Mouse (Mus musculus) spleen, adult 2 months (tissue): ENCODE data around the gene Coa3. TPM values are rescaled to one million over a fixed set of nuclear protein-coding genes. Genes with fewer than 3 reads are reported as not detected.

Source experiments
- DNase-seq, 2 experiments: peaks; one replicate each; pipeline versions ENCODE4 v3.0.0 to v3.0.0-alpha.2; 2012 to 2021; ENCODE audit warnings: low spot score in 2 of 2, low read depth in 1 of 2
- H3K27ac ChIP-seq: fragments of 200-500 bp; 2 replicates; pipeline ENCODE4 v1.5.1; 2012; ENCODE audit warnings: low read length, inconsistent platforms; ENCODE audit not compliant: insufficient read depth
- H3K27me3 ChIP-seq: fragments of 200-500 bp; 2 replicates; pipeline ENCODE4 v1.6.1; 2012; ENCODE audit warnings: mild to moderate bottlenecking, moderate library complexity, low read length, inconsistent platforms; ENCODE audit not compliant: control insufficient read depth, insufficient read depth
- H3K36me3 ChIP-seq: fragments of 200-500 bp; 2 replicates; pipeline ENCODE4 v1.6.1; 2012; ENCODE audit warnings: mild to moderate bottlenecking, low read length, inconsistent platforms; ENCODE audit not compliant: control insufficient read depth, insufficient read depth
- H3K4me1 ChIP-seq: fragments of 200-500 bp; 2 replicates; pipeline ENCODE4 v1.6.1; 2011; ENCODE audit warnings: inconsistent platforms; ENCODE audit not compliant: control insufficient read depth, insufficient read depth, insufficient read length
- H3K4me3 ChIP-seq: fragments of 200-500 bp; 2 replicates; pipeline ENCODE4 v1.5.1; 2011; ENCODE audit warnings: mild to moderate bottlenecking, inconsistent platforms; ENCODE audit not compliant: insufficient read depth, insufficient read length; ENCODE audit errors: extremely low read depth
- CTCF ChIP-seq: fragments of 200-500 bp; IDR thresholded peaks from 2 replicates; pipeline ENCODE4 v1.5.1; 2011; ENCODE audit warnings: mild to moderate bottlenecking, inconsistent platforms; ENCODE audit not compliant: insufficient read depth, insufficient read length, insufficient replicate concordance; ENCODE audit errors: extremely low read depth
- POLR2A ChIP-seq: fragments of 200-500 bp; IDR thresholded peaks from 2 replicates; pipeline ENCODE4 v1.6.1; 2011; ENCODE audit warnings: low read depth, low read length, inconsistent platforms
- WGBS: fragments of 180-500 bp; shearing (Covaris S2); methylation state at CpG from one replicate; pipeline ENCODE4 v1.1.7; 2018; 5-methylcytosine and 5-hydroxymethylcytosine counted together
- polyA plus RNA-seq: library from polyadenylated mRNA; depleted of rRNA; stranded (reverse); fragments of >200 nt; gene quantifications from 2 replicates; pipeline ENCODE4 v1.2.3, GENCODE M21; 2012

The Coa3 gene
- polyA plus RNA-seq, 1 experiment: 148 TPM

DNA sequence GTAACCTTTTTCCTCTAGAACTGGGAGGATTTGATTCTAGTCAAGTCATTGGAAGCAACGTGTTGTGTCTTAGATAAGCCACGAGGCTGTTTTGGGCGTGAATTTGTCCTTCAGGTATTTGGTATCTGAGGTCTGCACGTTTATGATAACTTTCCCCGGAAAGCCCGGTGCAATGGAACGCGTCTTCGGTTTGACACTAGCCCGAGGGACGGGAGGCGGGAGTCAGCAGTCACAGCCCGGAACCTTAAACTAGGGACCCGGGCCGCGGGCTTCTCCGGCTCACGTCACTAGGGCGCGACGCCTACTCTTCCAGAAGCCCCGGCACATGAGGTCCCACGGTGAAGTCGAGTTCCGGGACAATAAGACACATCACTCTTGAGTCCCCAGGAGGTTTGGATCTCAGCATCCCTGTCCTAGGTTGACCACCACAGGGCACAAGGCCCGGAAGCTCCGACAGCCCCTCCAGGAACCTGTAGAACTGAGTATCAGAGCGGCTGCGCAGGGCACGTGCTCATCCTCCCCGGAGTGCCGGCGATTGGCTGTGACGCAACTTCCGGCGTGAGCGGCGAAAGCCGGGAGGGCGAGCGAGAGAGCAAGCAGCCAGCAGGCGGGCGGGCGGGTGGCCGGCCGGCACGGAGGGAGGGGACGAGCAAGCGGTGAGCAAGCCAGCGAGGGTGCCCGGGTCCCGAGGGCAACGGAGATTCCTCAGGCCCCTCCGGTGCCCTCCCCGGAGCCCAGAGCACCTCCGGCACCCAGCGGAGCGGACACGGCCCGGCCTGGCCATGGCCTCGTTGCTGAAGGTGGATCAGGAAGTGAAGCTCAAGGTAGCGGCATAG, 37.0 kb upstream of the Coa3 start, which contains the start of gene Psme3:
TSS of gene Psme3 (plus strand) at position 549 of the 836 bp plus-strand sequence.
- Histone ChIP-seq H3K36me3 (peaks cover 15% of the 10 kb centered on the region), H3K4me1 (no peaks in the 10 kb centered on the region; the same call in 1 of the 2 replicates), H3K27ac (peak within 1 kb of the TSS; percentile 90), H3K4me3 (peak within 1 kb of the TSS; percentile 97), H3K27me3 (no peaks in the 10 kb centered on the region)
- peak; percentile 84 to 88 for DNase-seq
- TF ChIP-seq POLR2A (peak; percentile 79), CTCF (no peak)
- WGBS: under 1% methylated on average over 62 of the region's 62 CpGs

DNA sequence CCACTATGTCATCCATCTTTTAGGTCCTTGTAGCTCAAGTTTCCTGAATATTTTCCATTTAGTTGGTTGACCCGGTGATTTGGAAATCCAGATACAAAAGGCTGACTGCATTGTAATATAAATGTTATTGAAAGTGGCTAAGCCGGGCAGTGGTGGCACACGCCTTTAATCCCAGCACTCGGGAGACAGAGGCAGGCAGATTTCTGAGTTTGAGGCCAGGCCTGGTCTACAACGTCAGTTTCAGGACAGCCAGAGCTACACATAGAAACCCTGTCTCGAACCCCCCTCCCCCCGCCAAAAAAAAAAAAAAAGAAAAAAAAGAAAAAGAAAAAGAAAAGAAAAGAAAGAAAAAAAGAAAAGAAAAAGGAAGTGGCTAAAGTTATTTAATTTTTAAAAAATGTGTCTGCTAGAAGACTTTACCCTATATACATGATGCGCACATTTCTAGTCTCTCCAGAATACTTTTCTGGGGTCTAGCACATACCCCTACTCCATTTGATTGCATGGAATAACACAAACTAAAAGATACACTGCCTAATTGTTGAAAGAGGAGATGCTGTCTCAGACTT, 36.3 kb upstream of the Coa3 start:
- WGBS: 87% methylated on average over 8 of the region's 8 CpGs

DNA sequence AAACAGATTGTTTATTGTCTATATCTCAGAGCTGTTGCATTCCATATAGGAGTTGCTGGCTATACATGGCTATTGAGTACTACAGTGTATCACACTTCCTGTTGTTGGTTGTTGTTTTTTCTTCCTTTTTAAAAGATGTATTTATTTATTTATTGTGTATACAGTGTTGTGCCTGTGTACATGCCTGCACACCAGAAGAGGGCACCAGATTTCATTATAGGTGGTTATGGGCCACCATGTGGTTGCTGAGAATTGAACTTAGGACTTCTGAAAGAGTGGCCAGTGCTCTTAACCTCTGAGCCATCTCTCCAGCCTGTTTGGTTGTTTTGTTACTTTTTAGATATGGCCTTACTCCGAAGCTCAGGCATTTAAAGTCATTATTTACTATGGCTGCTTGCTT, 35.7 kb upstream of the Coa3 start:
- no peak for DNase-seq
- TF ChIP-seq CTCF: no peak
- no peak for TF ChIP-seq POLR2A
- H3K36me3 ChIP-seq: peaks cover 5% of the 10 kb centered on the region
- H3K27me3 ChIP-seq: no peaks in the 10 kb centered on the region
- H3K27ac ChIP-seq: no peak overlapping the region
- WGBS: 98% methylated on average over 1 of the region's 1 CpGs
- no peak overlapping the region for H3K4me3 ChIP-seq
- H3K4me1 ChIP-seq: no peaks in the 10 kb centered on the region; the same call in 1 of the 2 replicates

More for the DNA sequence above, 36.3 kb upstream of the Coa3 start:
- no peak for TF ChIP-seq CTCF
- TF ChIP-seq POLR2A: no peak
- no peak for DNase-seq
- Histone ChIP-seq H3K4me3 (peak overlapping the region; percentile 97), H3K27ac (peak overlapping the region; percentile 90; the same call in 1 of the 2 replicates), H3K36me3 (peaks cover 11% of the 10 kb centered on the region), H3K4me1 (no peaks in the 10 kb centered on the region; the same call in 1 of the 2 replicates), H3K27me3 (no peaks in the 10 kb centered on the region)

DNA sequence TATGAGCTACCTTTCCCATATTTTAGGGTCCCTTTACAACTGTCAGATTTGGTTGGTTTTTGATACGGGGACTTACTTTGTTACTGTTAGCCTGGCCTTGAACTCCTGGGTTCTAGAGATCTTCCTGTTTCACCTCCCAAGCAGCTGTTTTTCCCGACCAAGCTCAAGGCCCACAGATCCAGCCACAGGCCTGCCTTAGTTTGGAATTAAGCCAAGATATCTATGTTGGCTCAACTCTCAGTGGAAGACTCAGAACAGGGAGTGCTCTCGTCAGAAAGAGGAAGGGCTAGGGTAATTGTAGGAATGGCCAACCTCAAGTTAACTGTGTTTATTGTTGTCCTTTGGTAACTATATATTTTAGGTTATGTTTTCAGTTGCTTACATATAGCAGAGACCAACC, 33.2 kb upstream of the Coa3 start:
- DNase-seq: no peak
- H3K27ac ChIP-seq: no peak overlapping the region
- WGBS: 57% methylated on average over 3 of the region's 3 CpGs

DNA sequence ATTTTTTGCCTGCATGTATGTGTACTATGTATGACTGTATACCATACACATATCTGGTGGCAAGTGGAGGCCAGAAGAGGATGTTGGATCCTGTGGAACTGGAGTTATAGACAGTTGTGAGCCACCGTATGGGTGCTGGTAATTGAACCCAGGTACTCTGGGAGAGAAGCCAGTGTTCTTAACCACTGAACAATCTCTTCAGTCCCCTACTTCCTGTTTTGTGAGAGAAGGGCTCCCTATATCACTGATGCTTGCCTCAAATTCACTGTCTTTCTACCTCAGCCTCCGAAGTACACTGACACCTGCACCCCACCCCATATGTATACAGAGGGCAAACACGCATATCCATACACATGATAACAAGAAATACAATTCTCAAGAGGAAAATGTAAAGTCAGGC, 32.2 kb upstream of the Coa3 start:
- H3K36me3 ChIP-seq: no peaks in the 10 kb centered on the region
- DNase-seq: no peak
- WGBS: 66% methylated on average over 3 of the region's 3 CpGs
- no peak overlapping the region for H3K4me3 ChIP-seq
- no peaks in the 10 kb centered on the region for H3K27me3 ChIP-seq
- no peaks in the 10 kb centered on the region for H3K4me1 ChIP-seq
- no peak overlapping the region for H3K27ac ChIP-seq
- no peak for TF ChIP-seq POLR2A
- no peak for TF ChIP-seq CTCF

More for the DNA sequence above, 33.2 kb upstream of the Coa3 start:
- no peaks in the 10 kb centered on the region for H3K27me3 ChIP-seq
- TF ChIP-seq CTCF (no peak), POLR2A (no peak)
- no peaks in the 10 kb centered on the region for H3K36me3 ChIP-seq
- H3K4me1 ChIP-seq: no peaks in the 10 kb centered on the region; the same call in 1 of the 2 replicates
- H3K4me3 ChIP-seq: no peak overlapping the region

DNA sequence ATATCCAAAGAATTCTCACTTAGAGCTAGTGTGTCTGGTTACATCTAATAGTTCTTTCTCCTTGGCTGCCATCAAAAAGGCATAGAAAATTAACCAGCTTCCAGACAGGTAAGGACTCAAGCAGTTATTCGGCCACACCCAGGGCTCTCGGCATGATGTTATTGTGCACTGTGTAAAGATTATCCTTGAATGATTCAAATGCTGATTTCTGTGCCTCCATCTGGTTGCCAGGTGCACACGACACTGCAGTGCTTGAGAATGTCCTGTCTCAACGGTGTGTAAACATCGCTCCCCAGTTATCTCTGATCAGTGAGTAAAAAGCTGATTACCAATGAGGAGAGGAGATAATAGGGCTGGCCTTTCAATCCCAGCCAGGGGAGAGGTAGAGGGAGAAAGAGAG, 28.8 kb upstream of the Coa3 start:
- Histone ChIP-seq H3K4me3 (no peak overlapping the region), H3K4me1 (no peaks in the 10 kb centered on the region), H3K36me3 (no peaks in the 10 kb centered on the region), H3K27ac (no peak overlapping the region), H3K27me3 (no peaks in the 10 kb centered on the region)
- 59% methylated on average over 5 of the region's 5 CpGs for WGBS
- no peak for TF ChIP-seq POLR2A
- DNase-seq: no peak
